Mouse (Mus musculus): ENCODE results near the gene Ublcp1. TPM values are rescaled to one million over a fixed set of nuclear protein-coding genes. Genes with fewer than 3 reads are reported as not detected.
A peak's percentile ranks its signal among the peaks of the same experiment; 100 is the strongest.

Ublcp1 gene
- polyA plus RNA-seq, 1 experiment from 2014 or later = 36.9 TPM

GRCm38 (mm10) chr11:44508876-44509275, 38.6 kb upstream of the Ublcp1 start:
- Histone ChIP-seq H3K27ac (replicated peaks) (no peak overlapping the region), H3K36me3 (ENCODE audit: control insufficient read depth, insufficient read depth, low read length) (no peaks in the 10 kb centered on the region), H3K4me2 (replicated peaks; ENCODE audit: low read depth) (no peak overlapping the region), H3K27me3 (ENCODE audit: control insufficient read depth, insufficient read depth, low read length) (no peaks in the 10 kb centered on the region), H3K9ac (ENCODE audit: low read length) (no peak overlapping the region), H3K4me3 (ENCODE audit: low read depth, low read length) (no peak overlapping the region), H3K4me1 (replicated peaks; ENCODE audit: control insufficient read depth, insufficient read depth) (no peaks in the 10 kb centered on the region), H3K9me3 (ENCODE audit: control insufficient read depth, low read length) (no peaks in the 10 kb centered on the region)
- ATAC-seq (ENCODE audit: low FRiP score, low TSS enrichment) (no peak), DNase-seq (ENCODE audit: low spot score) (peak; percentile 57)
- WGBS = 41% methylated on average over 4 of the region's 4 CpGs
- no peak for TF ChIP-seq CTCF (IDR thresholded peaks at IDR 0.05; ENCODE audit: low read depth)
- TF ChIP-seq EP300 (optimal IDR thresholded peaks at IDR 0.05) = no peak

- no peak for TF ChIP-seq CTCF (IDR thresholded peaks at IDR 0.05; ENCODE audit: low read depth)
- no peak for TF ChIP-seq EP300 (optimal IDR thresholded peaks at IDR 0.05)
- Histone ChIP-seq H3K4me2 (replicated peaks; ENCODE audit: low read depth) (no peak overlapping the region), H3K4me1 (replicated peaks; ENCODE audit: control insufficient read depth, insufficient read depth) (no peaks in the 10 kb centered on the region), H3K9ac (ENCODE audit: low read length) (no peak overlapping the region), H3K27me3 (ENCODE audit: control insufficient read depth, insufficient read depth, low read length) (no peaks in the 10 kb centered on the region), H3K4me3 (ENCODE audit: low read depth, low read length) (no peak overlapping the region), H3K9me3 (ENCODE audit: control insufficient read depth, low read length) (no peaks in the 10 kb centered on the region), H3K27ac (replicated peaks) (no peak overlapping the region), H3K36me3 (ENCODE audit: control insufficient read depth, insufficient read depth, low read length) (no peaks in the 10 kb centered on the region)
- ATAC-seq (ENCODE audit: low FRiP score, low TSS enrichment) = no peak
- 86% methylated on average over 3 of the region's 3 CpGs for WGBS
- DNase-seq (ENCODE audit: low spot score) = no peak
These were observed 34.5 kb upstream of the Ublcp1 start for GRCm38 (mm10) chr11:44504761-44505160.

- ATAC-seq (ENCODE audit: low FRiP score, low TSS enrichment) (no peak), DNase-seq (ENCODE audit: low spot score) (no peak)
- 81% methylated on average over 7 of the region's 7 CpGs for WGBS
- Histone ChIP-seq H3K9ac (ENCODE audit: low read length) (no peak overlapping the region), H3K4me2 (replicated peaks; ENCODE audit: low read depth) (no peak overlapping the region), H3K9me3 (ENCODE audit: control insufficient read depth, low read length) (no peaks in the 10 kb centered on the region), H3K27ac (replicated peaks) (no peak overlapping the region), H3K4me1 (replicated peaks; ENCODE audit: control insufficient read depth, insufficient read depth) (no peaks in the 10 kb centered on the region), H3K4me3 (ENCODE audit: low read depth, low read length) (no peak overlapping the region), H3K27me3 (ENCODE audit: control insufficient read depth, insufficient read depth, low read length) (no peaks in the 10 kb centered on the region), H3K36me3 (ENCODE audit: control insufficient read depth, insufficient read depth, low read length) (no peaks in the 10 kb centered on the region)
- no peak for TF ChIP-seq EP300 (optimal IDR thresholded peaks at IDR 0.05)
- TF ChIP-seq CTCF (IDR thresholded peaks at IDR 0.05; ENCODE audit: low read depth) = no peak
These were observed 33.8 kb upstream of the Ublcp1 start for GRCm38 (mm10) chr11:44504146-44504545.

- Histone ChIP-seq H3K4me1 (replicated peaks; ENCODE audit: control insufficient read depth, insufficient read depth) (no peaks in the 10 kb centered on the region), H3K27ac (replicated peaks) (no peak overlapping the region), H3K4me3 (ENCODE audit: low read depth, low read length) (no peak overlapping the region), H3K36me3 (ENCODE audit: control insufficient read depth, insufficient read depth, low read length) (no peaks in the 10 kb centered on the region), H3K9ac (ENCODE audit: low read length) (no peak overlapping the region), H3K27me3 (ENCODE audit: control insufficient read depth, insufficient read depth, low read length) (no peaks in the 10 kb centered on the region), H3K9me3 (ENCODE audit: control insufficient read depth, low read length) (no peaks in the 10 kb centered on the region), H3K4me2 (replicated peaks; ENCODE audit: low read depth) (no peak overlapping the region)
- ATAC-seq (ENCODE audit: low FRiP score, low TSS enrichment) (no peak), DNase-seq (ENCODE audit: low spot score) (no peak)
- TF ChIP-seq EP300 (optimal IDR thresholded peaks at IDR 0.05) = no peak
- no peak for TF ChIP-seq CTCF (IDR thresholded peaks at IDR 0.05; ENCODE audit: low read depth)
- 53% methylated on average over 4 of the region's 5 CpGs for WGBS
These were observed 32.6 kb upstream of the Ublcp1 start for GRCm38 (mm10) chr11:44502931-44503330.

GRCm38 (mm10) chr11:44501477-44501876, 31.2 kb upstream of the Ublcp1 start:
- Histone ChIP-seq H3K9me3 (ENCODE audit: control insufficient read depth, low read length) (no peaks in the 10 kb centered on the region), H3K9ac (ENCODE audit: low read length) (no peak overlapping the region), H3K4me3 (ENCODE audit: low read depth, low read length) (no peak overlapping the region), H3K36me3 (ENCODE audit: control insufficient read depth, insufficient read depth, low read length) (no peaks in the 10 kb centered on the region), H3K27me3 (ENCODE audit: control insufficient read depth, insufficient read depth, low read length) (no peaks in the 10 kb centered on the region), H3K4me2 (replicated peaks; ENCODE audit: low read depth) (no peak overlapping the region), H3K27ac (replicated peaks) (no peak overlapping the region), H3K4me1 (replicated peaks; ENCODE audit: control insufficient read depth, insufficient read depth) (no peaks in the 10 kb centered on the region; the same call in 1 of the 2 replicates)
- no peak for TF ChIP-seq CTCF (IDR thresholded peaks at IDR 0.05; ENCODE audit: low read depth)
- TF ChIP-seq EP300 (optimal IDR thresholded peaks at IDR 0.05) = no peak
- ATAC-seq (ENCODE audit: low FRiP score, low TSS enrichment) (no peak), DNase-seq (ENCODE audit: low spot score) (no peak)
- WGBS = 92% methylated on average over 2 of the region's 2 CpGs

GRCm38 (mm10) chr11:44500966-44501365, 30.7 kb upstream of the Ublcp1 start:
- 72% methylated on average over 7 of the region's 7 CpGs for WGBS
- TF ChIP-seq EP300 (optimal IDR thresholded peaks at IDR 0.05) = no peak
- TF ChIP-seq CTCF (IDR thresholded peaks at IDR 0.05; ENCODE audit: low read depth) = no peak
- Histone ChIP-seq H3K36me3 (ENCODE audit: control insufficient read depth, insufficient read depth, low read length) (no peaks in the 10 kb centered on the region), H3K4me1 (replicated peaks; ENCODE audit: control insufficient read depth, insufficient read depth) (no peaks in the 10 kb centered on the region; the same call in 1 of the 2 replicates), H3K9me3 (ENCODE audit: control insufficient read depth, low read length) (no peaks in the 10 kb centered on the region), H3K4me2 (replicated peaks; ENCODE audit: low read depth) (no peak overlapping the region), H3K9ac (ENCODE audit: low read length) (no peak overlapping the region), H3K27ac (replicated peaks) (no peak overlapping the region), H3K4me3 (ENCODE audit: low read depth, low read length) (no peak overlapping the region), H3K27me3 (ENCODE audit: control insufficient read depth, insufficient read depth, low read length) (no peaks in the 10 kb centered on the region)
- DNase-seq (ENCODE audit: low spot score) (no peak), ATAC-seq (ENCODE audit: low FRiP score, low TSS enrichment) (no peak)
